8 mouse cellular contexts compared by ENCODE assay signal in the genomic region with DNA sequence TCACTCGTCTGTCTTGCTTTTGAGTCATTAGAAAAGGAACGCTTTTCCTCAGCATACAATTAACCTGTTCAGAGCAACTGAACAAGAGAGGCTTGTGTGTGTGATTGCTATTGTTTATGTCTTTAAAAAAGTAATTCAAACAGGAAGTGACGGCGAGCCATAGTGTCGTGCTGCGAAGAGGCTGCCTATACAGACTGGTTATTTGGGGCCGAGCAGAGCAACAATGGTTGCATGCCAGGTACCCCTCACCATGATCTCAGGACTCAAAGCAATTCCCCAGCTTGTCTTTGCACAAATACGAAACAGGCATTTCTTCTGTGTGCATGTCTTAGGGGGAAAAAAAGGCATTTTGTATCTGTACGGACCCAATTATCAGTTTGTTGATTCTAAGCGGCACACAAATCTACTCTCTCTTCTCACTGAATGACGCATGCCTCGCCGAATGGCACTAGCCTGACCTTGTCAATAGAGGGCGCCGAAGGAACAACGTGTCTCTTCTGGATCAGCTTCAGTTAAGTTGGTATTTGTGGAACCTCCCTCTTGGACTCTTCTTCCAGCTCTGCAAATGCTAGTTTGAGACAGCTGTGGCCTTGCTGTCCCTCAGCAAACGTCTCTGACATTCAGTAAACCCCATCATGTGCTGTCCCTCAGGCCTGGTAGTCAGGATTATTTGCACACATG.
DNase-seq lines count a peak whose midpoint lies in the region; ATAC-seq lines count a peak whose summit lies in the region.

No protein-coding gene starts in this region.

- no peaks in the 10 kb centered on the region for H3K9me3 ChIP-seq in forebrain, embryonic 10.5 days
- no peaks in the 10 kb centered on the region for H3K9me3 ChIP-seq in liver, embryonic 11.5 days (ENCODE audit: control insufficient read depth, low read length)
- H3K9me3 ChIP-seq in neural tube, embryonic 13.5 days, result peaks cover 10% of the 10 kb centered on the region; the same call in 1 of the 2 replicates

- no peaks in the 10 kb centered on the region for H3K36me3 ChIP-seq in forebrain, embryonic 10.5 days (replicated peaks)
- H3K36me3 ChIP-seq in liver, embryonic 11.5 days (ENCODE audit: control insufficient read depth, insufficient read depth, low read length), result no peaks in the 10 kb centered on the region
- no peaks in the 10 kb centered on the region for H3K36me3 ChIP-seq in neural tube, embryonic 13.5 days

- WGBS in forebrain, embryonic 10.5 days, result 45% methylated on average over 17 of the region's 17 CpGs
- WGBS in liver, embryonic 11.5 days, result 35% methylated on average over 17 of the region's 17 CpGs
- 38% methylated on average over 17 of the region's 17 CpGs for WGBS in neural tube, embryonic 13.5 days

- no peak overlapping the region for H3K4me3 ChIP-seq in forebrain, embryonic 10.5 days
- H3K4me3 ChIP-seq in liver, embryonic 11.5 days (ENCODE audit: low read depth, low read length), result no peak overlapping the region
- no peak overlapping the region for H3K4me3 ChIP-seq in neural tube, embryonic 13.5 days

- no peak overlapping the region for H3K27ac ChIP-seq in forebrain, embryonic 10.5 days
- no peak overlapping the region for H3K27ac ChIP-seq in liver, embryonic 11.5 days (ENCODE audit: low read depth, low read length)
- H3K27ac ChIP-seq in neural tube, embryonic 13.5 days (replicated peaks), result no peak overlapping the region

- H3K9ac ChIP-seq in liver, embryonic 11.5 days (ENCODE audit: low read depth, low read length), result no peak overlapping the region
- H3K9ac ChIP-seq in neural tube, embryonic 13.5 days, result no peak overlapping the region

- DNase-seq in 3134 (ENCODE audit: extremely low read depth, insufficient read length, low spot score), result peak; percentile 18
- DNase-seq in adrenal gland, postnatal 25 days, result peak; percentile 76
- peak; percentile 40 for DNase-seq in forebrain, embryonic 10.5 days (ENCODE audit: extremely low spot score, low spot score)
- peak; percentile 57 to 75 for DNase-seq in heart, postnatal 10 days
- DNase-seq in kidney, postnatal 25 days, result peak; percentile 46 to 61
- DNase-seq in liver, embryonic 11.5 days (ENCODE audit: low spot score), result peak; percentile 32
- peak; percentile 24 to 52 for DNase-seq in urinary bladder, adult 18-20 months (ENCODE audit: low spot score in 2 of 2)

- H3K4me1 ChIP-seq in forebrain, embryonic 10.5 days, result no peaks in the 10 kb centered on the region
- no peaks in the 10 kb centered on the region for H3K4me1 ChIP-seq in liver, embryonic 11.5 days (replicated peaks; ENCODE audit: control insufficient read depth, insufficient read depth, low read length)
- H3K4me1 ChIP-seq in neural tube, embryonic 13.5 days (replicated peaks), result no peaks in the 10 kb centered on the region

- ATAC-seq in liver, embryonic 11.5 days (replicated peaks; ENCODE audit: low FRiP score), result peak; percentile 60; the same call in 1 of the 2 replicates
- 0 out of 2 replicates have a peak, but pooled peaks have one; percentile 36 for ATAC-seq in neural tube, embryonic 13.5 days (ENCODE audit: low read depth)

- no peaks in the 10 kb centered on the region for H3K27me3 ChIP-seq in forebrain, embryonic 10.5 days (ENCODE audit: poor library complexity, severe bottlenecking)
- H3K27me3 ChIP-seq in liver, embryonic 11.5 days (replicated peaks; ENCODE audit: control insufficient read depth, insufficient read depth, low read length), result no peaks in the 10 kb centered on the region
- no peaks in the 10 kb centered on the region for H3K27me3 ChIP-seq in neural tube, embryonic 13.5 days

- intact Hi-C loops in heart, postnatal 10 days (cut with DNase I), result loop anchor here (1.0 kb wide), 1 partner anchor 281 kb away; no protein-coding TSS in a partner anchor

- 0 out of 2 replicates have a peak overlapping the region, but pooled peaks have one; percentile 8 for H3K4me2 ChIP-seq in liver, embryonic 11.5 days
- H3K4me2 ChIP-seq in neural tube, embryonic 13.5 days, result 0 out of 2 replicates have a peak overlapping the region, but pooled peaks have one; percentile 0

Comparison
In these comparisons a context has a peak if more than half of its experiments do, and no peak if none do; other contexts are left out.
1. DNase-seq: peak in every context shown above with its lines; median percentile 76 in adrenal gland, postnatal 25 days; 66 in heart, postnatal 10 days; 54 in kidney, postnatal 25 days; 40 in forebrain, embryonic 10.5 days; 38 in urinary bladder, adult 18-20 months; 32 in liver, embryonic 11.5 days; 18 in 3134.